Mouse (Mus musculus): ENCODE results near the gene Pitpnc1. TPM values are rescaled to one million over a fixed set of nuclear protein-coding genes. Genes with fewer than 3 reads are reported as not detected.

Pitpnc1 gene
- total RNA-seq, 2 experiments from 2014 or later = 65.1 to 72.6 TPM

DNA sequence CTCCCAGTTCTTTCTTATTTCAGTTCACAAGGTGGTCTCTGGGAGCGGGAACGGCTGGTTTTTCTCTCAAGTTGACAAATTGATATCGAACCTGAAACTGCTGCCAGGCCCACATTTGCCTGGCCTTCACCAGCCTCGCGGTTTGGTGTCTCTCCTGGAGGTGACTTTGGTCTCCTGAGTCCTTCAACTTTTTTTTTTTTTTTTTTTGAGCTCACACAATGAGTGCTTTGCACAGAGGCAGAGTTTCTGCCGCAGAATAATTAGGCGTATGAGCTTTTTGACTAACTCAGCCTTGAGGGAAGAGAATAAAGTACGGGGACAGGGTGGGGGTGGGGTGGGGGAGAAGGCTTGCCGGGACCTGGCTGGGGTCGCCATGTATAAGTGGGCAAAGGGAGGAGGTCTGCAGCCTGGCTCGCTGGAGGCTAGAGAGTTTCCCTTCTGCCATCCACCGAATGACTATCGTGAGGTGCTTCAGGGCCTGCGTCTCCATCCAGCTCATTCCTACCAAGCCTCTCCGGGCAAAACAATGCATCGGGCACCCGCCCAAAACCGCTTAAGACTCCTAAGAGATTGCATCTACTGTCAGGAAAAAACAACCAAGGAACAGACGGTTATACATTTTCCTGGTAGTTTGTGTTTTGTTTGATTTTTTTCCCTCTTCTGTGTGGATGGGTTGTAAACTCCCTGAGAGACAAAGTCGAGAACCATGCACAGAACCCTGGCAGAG is 205.4 kb downstream of the Pitpnc1 start:
- peak; percentile 30 for DNase-seq (ENCODE audit: low spot score)
- intact Hi-C loops (cut with DNase I) = no loop called here

- DNase-seq (ENCODE audit: low spot score) = no peak
- intact Hi-C loops (cut with DNase I) = no loop called here
These were observed 206.7 kb downstream of the Pitpnc1 start for GRCm38 (mm10) chr11:107263838-107264237.

- DNase-seq (ENCODE audit: low spot score) = no peak
- intact Hi-C loops (cut with DNase I) = no loop called here
These were observed 211.1 kb downstream of the Pitpnc1 start for GRCm38 (mm10) chr11:107259428-107259827.

- DNase-seq (ENCODE audit: low spot score) = no peak
- intact Hi-C loops (cut with DNase I) = no loop called here
These were observed 215.3 kb downstream of the Pitpnc1 start for GRCm38 (mm10) chr11:107255185-107255584.

GRCm38 (mm10) chr11:107254181-107254580 is 216.3 kb downstream of the Pitpnc1 start:
- no peak for DNase-seq (ENCODE audit: low spot score)
- intact Hi-C loops (cut with DNase I) = loop anchor here (5.0 kb wide), 1 partner anchor 37 kb away; no protein-coding TSS in a partner anchor

DNA sequence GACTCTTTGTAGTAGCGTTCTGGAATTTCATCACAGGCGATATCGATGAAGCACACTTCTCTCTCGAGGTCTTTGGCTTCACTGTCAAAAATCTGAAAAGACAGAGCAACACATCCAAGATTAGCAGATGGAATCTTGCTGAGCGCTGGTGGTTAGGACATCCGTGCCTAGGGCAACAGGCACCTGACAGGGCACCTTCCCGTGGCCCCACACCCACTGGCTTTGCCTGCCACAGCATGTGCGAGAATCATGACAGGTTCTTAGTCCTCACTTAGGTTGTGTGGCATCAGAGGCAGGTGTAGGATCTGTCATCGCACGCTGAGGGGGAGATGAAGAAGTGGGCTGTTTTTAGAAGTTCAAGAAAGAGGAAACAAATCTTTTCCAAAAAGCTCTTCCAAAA is 218.5 kb downstream of the Pitpnc1 start:
- intact Hi-C loops (cut with DNase I) = loop anchor here (5.0 kb wide), 1 partner anchor 35 kb away; no protein-coding TSS in a partner anchor
- no peak for DNase-seq (ENCODE audit: low spot score)

DNA sequence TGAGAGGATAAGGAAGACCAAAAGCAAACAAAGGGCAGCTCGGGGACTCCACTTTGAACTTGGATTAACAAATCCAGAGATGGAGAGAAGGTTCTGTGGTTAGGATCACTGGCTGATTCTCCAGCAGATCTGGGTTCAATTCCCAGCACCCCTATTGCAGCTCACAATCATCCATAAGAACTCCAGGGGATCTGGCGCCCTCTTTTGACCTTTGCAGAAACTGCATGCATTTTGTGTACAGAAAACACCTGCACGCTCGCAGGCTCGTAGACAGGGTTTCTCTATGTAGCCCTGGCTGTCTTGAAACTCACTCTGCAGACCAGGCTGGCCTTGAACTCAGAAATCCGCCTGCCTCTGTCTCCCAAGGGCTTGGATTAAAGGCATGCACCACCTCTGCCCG is 219.0 kb downstream of the Pitpnc1 start:
- no peak for DNase-seq (ENCODE audit: low spot score)
- intact Hi-C loops (cut with DNase I) = loop anchor here (5.0 kb wide), 1 partner anchor 34 kb away; no protein-coding TSS in a partner anchor

DNA sequence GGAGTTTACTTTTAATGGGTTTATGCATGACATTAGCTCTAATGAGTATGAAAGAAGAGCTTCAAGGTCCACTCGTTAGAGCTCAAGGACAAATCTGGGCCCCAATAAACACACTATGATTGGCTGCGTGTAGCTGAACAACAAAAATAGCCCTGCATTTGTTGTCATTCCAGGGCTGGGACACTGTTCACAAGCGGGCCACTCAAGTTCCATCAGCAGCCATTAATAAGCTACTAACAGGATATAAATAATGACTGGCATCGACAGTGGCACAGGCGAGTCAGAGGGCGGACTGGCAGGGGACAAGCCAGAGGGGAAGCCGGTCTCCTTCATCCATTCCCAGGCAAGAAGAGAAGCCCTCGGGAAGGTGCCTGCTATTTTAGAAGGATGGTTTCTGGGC is 219.6 kb downstream of the Pitpnc1 start:
- intact Hi-C loops (cut with DNase I) = loop anchor here (5.0 kb wide), 1 partner anchor 34 kb away; no protein-coding TSS in a partner anchor

GRCm38 (mm10) chr11:107248753-107249152 is 221.7 kb downstream of the Pitpnc1 start:
- no peak for DNase-seq (ENCODE audit: low spot score)

More for the DNA sequence above, 219.6 kb downstream of the Pitpnc1 start:
- DNase-seq (ENCODE audit: low spot score) = no peak

DNA sequence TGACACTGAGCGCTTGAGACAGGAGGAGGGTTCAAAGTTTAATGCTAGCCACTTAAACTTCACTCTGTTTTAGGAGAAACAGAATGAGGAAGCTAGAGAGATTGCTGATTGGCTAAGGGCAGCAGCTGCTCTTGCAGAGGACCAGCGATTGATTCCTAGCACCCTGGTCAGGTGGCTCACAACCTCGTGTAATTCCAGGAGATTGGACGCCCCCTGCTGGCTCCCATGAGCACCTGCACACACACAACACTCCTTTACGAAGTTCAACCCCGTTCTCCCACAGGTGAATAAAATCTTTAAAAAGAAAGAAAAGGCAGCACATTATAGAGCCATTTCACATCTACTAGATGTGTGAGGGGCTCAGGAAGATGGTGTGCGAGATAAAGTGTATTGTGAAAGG is 224.8 kb downstream of the Pitpnc1 start:
- intact Hi-C loops (cut with DNase I) = no loop called here
- DNase-seq (ENCODE audit: low spot score) = no peak

More at GRCm38 (mm10) chr11:107248753-107249152, 221.7 kb downstream of the Pitpnc1 start:
- intact Hi-C loops (cut with DNase I) = no loop called here

DNA sequence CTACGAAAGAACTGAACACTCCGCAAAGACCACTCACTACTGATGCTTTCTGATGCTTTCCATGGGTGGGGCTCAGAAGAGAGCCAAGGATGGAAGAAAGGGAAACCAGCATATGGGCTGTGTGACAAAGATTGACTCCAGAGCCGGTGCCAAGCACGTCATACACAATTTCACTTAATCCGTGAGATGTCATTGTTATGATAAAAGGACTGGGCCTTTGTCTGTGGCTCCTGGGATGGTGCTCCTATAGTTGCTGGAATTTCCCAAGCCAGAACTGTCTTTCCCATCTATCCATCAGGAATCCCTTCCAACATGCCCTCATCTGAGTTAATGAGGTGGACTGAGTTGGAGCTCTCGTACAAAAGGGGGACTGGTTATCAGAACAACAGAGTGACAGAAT is 227.4 kb downstream of the Pitpnc1 start:
- intact Hi-C loops (cut with DNase I) = no loop called here
- no peak for DNase-seq (ENCODE audit: low spot score)

DNA sequence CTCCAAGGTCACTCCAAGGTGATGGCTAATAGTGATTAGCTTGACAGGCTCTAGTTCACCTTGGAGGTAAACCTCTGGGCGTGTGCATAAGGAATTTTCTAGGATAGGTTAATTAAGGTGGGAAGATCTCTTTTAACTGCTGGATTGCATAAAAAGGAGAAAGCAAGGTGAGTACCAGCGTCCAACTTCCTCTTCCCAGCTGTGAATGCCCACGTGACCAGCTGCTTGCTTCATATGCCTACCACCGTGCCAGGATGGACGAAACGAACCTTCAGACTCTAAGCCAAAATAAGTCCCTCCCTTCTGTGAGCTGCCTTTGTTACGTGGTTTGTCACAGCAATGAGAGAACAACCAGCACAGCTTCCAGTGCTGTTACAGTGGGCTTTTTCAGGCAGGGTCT is 228.8 kb downstream of the Pitpnc1 start:
- no peak for DNase-seq (ENCODE audit: low spot score)
- intact Hi-C loops (cut with DNase I) = no loop called here

DNA sequence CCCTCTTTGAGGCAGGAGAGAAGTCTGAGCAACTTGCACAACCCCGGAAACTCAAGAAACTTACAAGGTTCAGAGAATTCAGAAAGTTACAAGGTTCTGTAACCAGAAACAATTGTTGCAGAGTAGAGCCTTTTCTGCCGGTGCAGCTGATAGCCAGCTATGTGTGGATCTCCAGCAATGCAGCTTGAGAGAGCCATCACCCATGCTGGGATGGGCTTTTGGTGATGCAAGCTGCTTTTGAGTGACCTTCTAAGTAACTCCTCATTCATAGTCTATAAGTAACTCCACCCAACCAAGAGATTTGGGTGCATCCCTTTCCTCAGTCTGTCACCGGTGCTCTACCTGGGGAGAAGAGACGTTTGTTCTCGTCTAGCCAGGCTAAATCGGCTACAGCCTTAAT is 232.0 kb downstream of the Pitpnc1 start:
- no peak for DNase-seq (ENCODE audit: low spot score)
- intact Hi-C loops (cut with DNase I) = no loop called here

DNA sequence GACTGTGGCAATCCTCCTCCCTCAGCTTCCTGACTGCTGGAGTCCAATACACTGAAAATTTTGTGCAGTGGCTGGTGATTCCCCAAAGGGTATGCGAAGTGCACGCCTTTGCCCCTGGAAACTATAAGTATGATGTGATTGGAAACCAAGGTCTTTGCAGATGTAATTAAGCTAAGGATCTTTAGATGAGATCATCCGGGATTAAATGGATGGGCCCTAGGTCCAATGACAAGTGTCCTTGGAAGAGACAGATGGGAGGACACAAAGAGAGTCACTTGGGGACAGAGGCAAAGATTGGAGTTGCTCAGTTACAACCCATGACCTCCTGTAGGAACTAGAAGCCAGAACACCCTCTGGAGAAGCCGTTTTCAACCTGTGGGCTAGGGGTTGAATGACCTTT is 233.0 kb downstream of the Pitpnc1 start:
- intact Hi-C loops (cut with DNase I) = no loop called here
- DNase-seq (ENCODE audit: low spot score) = no peak

DNA sequence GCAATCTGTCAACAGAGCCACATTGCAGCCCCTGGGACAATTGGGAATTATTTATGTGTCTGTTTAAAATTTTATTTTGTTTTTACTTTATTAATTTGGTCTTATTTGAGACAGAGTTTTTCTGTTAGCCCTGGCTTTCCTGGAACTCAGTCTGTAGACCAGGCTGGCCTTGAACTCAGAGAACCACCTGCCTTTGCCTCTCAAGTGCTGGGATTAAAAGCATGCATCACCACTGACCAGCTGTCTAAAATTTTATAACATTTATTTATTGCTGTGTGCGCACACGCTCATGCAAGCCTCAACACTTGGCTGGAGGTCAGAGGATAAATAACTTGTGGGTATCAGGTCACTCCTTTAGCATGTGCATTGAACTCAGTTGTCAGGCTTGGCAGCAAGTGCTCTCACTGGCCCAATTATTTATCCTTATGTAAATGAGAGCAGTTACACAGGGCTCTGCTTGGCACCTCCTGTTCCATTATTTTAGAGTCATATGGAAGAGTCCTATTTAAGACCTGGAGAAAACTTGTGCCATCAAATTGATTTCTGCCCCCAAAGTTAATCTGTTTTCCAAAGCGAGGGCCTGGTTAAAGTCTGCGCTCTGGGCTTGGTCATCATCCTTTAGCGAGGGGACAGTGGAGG is 237.1 kb downstream of the Pitpnc1 start:
- intact Hi-C loops (cut with DNase I) = no loop called here
- no peak for DNase-seq (ENCODE audit: low spot score)

- DNase-seq (ENCODE audit: low spot score) = no peak
- intact Hi-C loops (cut with DNase I) = no loop called here
These were observed 240.4 kb downstream of the Pitpnc1 start for GRCm38 (mm10) chr11:107230128-107230527.

GRCm38 (mm10) chr11:107226431-107226830 is 244.1 kb downstream of the Pitpnc1 start:
- no peak for DNase-seq (ENCODE audit: low spot score)
- intact Hi-C loops (cut with DNase I) = no loop called here

DNA sequence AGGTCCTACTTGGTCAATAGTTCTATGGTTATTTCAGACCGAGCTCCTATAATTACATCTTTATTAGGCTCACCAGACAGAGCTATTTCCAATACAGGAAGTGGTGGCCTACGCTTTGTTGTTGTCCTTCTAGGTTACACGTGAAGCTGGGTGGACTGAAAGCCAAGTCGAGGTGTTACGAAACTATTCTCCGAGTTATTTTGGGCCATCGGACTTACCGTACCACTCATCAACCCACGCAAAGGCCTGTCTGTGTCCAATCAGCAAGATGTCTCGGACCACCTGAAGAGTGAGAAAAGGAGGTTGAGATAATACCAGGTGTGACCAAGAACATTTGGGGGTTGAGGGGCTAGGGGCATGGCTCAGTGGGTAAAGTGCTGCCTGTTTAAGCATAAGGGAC is 244.5 kb downstream of the Pitpnc1 start:
- no peak for DNase-seq (ENCODE audit: low spot score)
- intact Hi-C loops (cut with DNase I) = no loop called here

- DNase-seq (ENCODE audit: low spot score) = no peak
- intact Hi-C loops (cut with DNase I) = no loop called here
These were observed 245.2 kb downstream of the Pitpnc1 start for GRCm38 (mm10) chr11:107225301-107225700.

GRCm38 (mm10) chr11:107223667-107224214 is 246.8 kb downstream of the Pitpnc1 start:
- intact Hi-C loops (cut with DNase I) = loop anchor here (5.0 kb wide), 1 partner anchor 169 kb away; no protein-coding TSS in a partner anchor
- no peak for DNase-seq (ENCODE audit: low spot score)

DNA sequence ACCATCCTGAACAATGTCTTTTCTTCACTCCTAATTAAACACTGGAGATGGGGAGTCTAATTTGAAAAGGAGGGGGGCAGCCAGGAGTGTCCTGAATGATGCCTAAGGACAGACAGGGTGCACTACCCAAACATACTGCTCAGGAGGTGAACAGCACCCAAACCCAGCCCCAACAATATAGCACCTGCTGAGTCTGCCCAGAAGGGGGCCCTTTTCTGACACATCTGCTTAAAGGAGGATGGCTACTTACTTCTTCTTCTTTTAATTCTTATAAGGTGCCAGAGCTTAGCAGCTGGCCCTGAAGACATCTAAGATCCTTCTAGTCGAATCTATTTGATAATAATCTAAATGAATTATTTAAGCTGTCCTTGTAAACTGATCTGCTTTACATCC is 247.3 kb downstream of the Pitpnc1 start:
- intact Hi-C loops (cut with DNase I) = loop anchor here (5.0 kb wide), 1 partner anchor 169 kb away; no protein-coding TSS in a partner anchor
- DNase-seq (ENCODE audit: low spot score) = no peak
